Mouse (Mus musculus) neural tube, embryonic 12.5 days (tissue): ENCODE results near the gene Gpr45. TPM values are rescaled to one million over a fixed set of nuclear protein-coding genes. Genes with fewer than 3 reads are reported as not detected.
A peak's percentile ranks its signal among the peaks of the same experiment; 100 is the strongest.

ENCODE experiments used
- ATAC-seq: fragments of 200-750 bp; cut with Nextera tagmentation; 2 replicates; pipeline ENCODE4 v1.8.0; 2017; ENCODE audit warnings: low read depth, mild to moderate bottlenecking, moderate TSS enrichment, moderate library complexity; ENCODE audit not compliant: low FRiP score
- H3K27ac ChIP-seq: fragments of 300-500 bp; sonication (generic); 2 replicates; pipeline ENCODE4 v1.5.1; 2016
- H3K27me3 ChIP-seq: fragments of 300-500 bp; sonication (generic); replicated peaks from 2 replicates; pipeline ENCODE4 v1.6.1; 2016; ENCODE audit warnings: mild to moderate bottlenecking
- H3K36me3 ChIP-seq: fragments of 300-500 bp; sonication (generic); 2 replicates; pipeline ENCODE4 v1.6.1; 2016; ENCODE audit warnings: mild to moderate bottlenecking
- H3K4me1 ChIP-seq: fragments of 300-500 bp; sonication (generic); 2 replicates; pipeline ENCODE4 v1.6.1; 2016
- H3K4me2 ChIP-seq: fragments of 300-500 bp; sonication (generic); replicated peaks from 2 replicates; pipeline ENCODE4 v1.6.1; 2016; ENCODE audit warnings: mild to moderate bottlenecking
- H3K4me3 ChIP-seq: fragments of 300-500 bp; sonication (generic); 2 replicates; pipeline ENCODE4 v1.5.1; 2016
- H3K9ac ChIP-seq: fragments of 300-500 bp; sonication (generic); 2 replicates; pipeline ENCODE4 v1.6.1; 2016; ENCODE audit warnings: mild to moderate bottlenecking
- H3K9me3 ChIP-seq: fragments of 300-500 bp; sonication (generic); 2 replicates; pipeline ENCODE4 v1.6.1; 2016; ENCODE audit warnings: mild to moderate bottlenecking
- WGBS: fragments of 180-500 bp; shearing (Covaris S2); methylation state at CpG from one replicate; pipeline ENCODE4 v1.1.7; 2016; 5-methylcytosine and 5-hydroxymethylcytosine counted together
- microRNA-seq: library from miRNA; unstranded; fragments of <30 nt; microRNA quantifications from one replicate; pipeline ENCODE4, GENCODE M21; 2017
- polyA plus RNA-seq: library from polyadenylated mRNA; unstranded; fragments of >200 nt; fragmentation: Nextera tagmentation; extraction: Ambion mirVana; gene quantifications from 2 replicates; pipeline ENCODE4 v1.2.1, GENCODE M21; 2016

Gene Gpr45
- polyA plus RNA-seq, 1 experiment from 2014 or later: 14.7 TPM

- no peaks in the 10 kb centered on the region for H3K9me3 ChIP-seq
- 0 out of 2 replicates have a peak, but pooled peaks cover 6% of the 10 kb centered on the region for H3K4me1 ChIP-seq
- H3K4me2 ChIP-seq: no peak overlapping the region
- H3K27ac ChIP-seq: no peak overlapping the region
- no peak overlapping the region for H3K9ac ChIP-seq
- WGBS: 96% methylated on average over 5 of the region's 5 CpGs
- no peak for ATAC-seq
- H3K4me3 ChIP-seq: no peak overlapping the region
- no peaks in the 10 kb centered on the region for H3K27me3 ChIP-seq
- H3K36me3 ChIP-seq: peaks cover 67% of the 10 kb centered on the region
Measured at GRCm38 (mm10) chr1:43051903-43052302, 99.2 kb downstream of the Gpr45 start.

GRCm38 (mm10) chr1:43065615-43066310 lies 113.1 kb downstream of the Gpr45 start:
- H3K4me3 ChIP-seq: no peak overlapping the region
- WGBS: 47% methylated on average over 9 of the region's 9 CpGs
- ATAC-seq: peak; percentile 92
- H3K27me3 ChIP-seq: no peaks in the 10 kb centered on the region
- H3K4me2 ChIP-seq: no peak overlapping the region
- no peaks in the 10 kb centered on the region for H3K4me1 ChIP-seq
- no peak overlapping the region for H3K9ac ChIP-seq
- peaks cover 46% of the 10 kb centered on the region for H3K36me3 ChIP-seq
- H3K27ac ChIP-seq: no peak overlapping the region
- no peaks in the 10 kb centered on the region for H3K9me3 ChIP-seq

GRCm38 (mm10) chr1:43066573-43066972 lies 113.9 kb downstream of the Gpr45 start:
- Histone ChIP-seq H3K4me3 (no peak overlapping the region), H3K4me1 (no peaks in the 10 kb centered on the region), H3K9me3 (no peaks in the 10 kb centered on the region), H3K27ac (no peak overlapping the region), H3K4me2 (no peak overlapping the region), H3K9ac (no peak overlapping the region), H3K27me3 (no peaks in the 10 kb centered on the region), H3K36me3 (peaks cover 44% of the 10 kb centered on the region)
- WGBS: 90% methylated on average over 8 of the region's 8 CpGs
- ATAC-seq: no peak

- WGBS: 87% methylated on average over 7 of the region's 7 CpGs
- Histone ChIP-seq H3K27ac (no peak overlapping the region), H3K4me2 (no peak overlapping the region), H3K36me3 (peaks cover 50% of the 10 kb centered on the region), H3K27me3 (no peaks in the 10 kb centered on the region), H3K4me1 (no peaks in the 10 kb centered on the region), H3K9ac (no peak overlapping the region), H3K9me3 (no peaks in the 10 kb centered on the region), H3K4me3 (no peak overlapping the region)
- ATAC-seq: no peak
Measured at GRCm38 (mm10) chr1:43067551-43067950, 114.9 kb downstream of the Gpr45 start.

- H3K9ac ChIP-seq: no peak overlapping the region
- H3K9me3 ChIP-seq: no peaks in the 10 kb centered on the region
- no peak overlapping the region for H3K4me2 ChIP-seq
- 88% methylated on average over 5 of the region's 5 CpGs for WGBS
- H3K4me1 ChIP-seq: no peaks in the 10 kb centered on the region
- no peak for ATAC-seq
- H3K4me3 ChIP-seq: no peak overlapping the region
- peaks cover 50% of the 10 kb centered on the region for H3K36me3 ChIP-seq
- H3K27me3 ChIP-seq: no peaks in the 10 kb centered on the region
- no peak overlapping the region for H3K27ac ChIP-seq
Measured at GRCm38 (mm10) chr1:43070726-43071125, 118.1 kb downstream of the Gpr45 start.

GRCm38 (mm10) chr1:43072028-43072427 lies 119.4 kb downstream of the Gpr45 start:
- Histone ChIP-seq H3K27me3 (no peaks in the 10 kb centered on the region), H3K4me3 (no peak overlapping the region), H3K36me3 (peaks cover 50% of the 10 kb centered on the region), H3K4me1 (no peaks in the 10 kb centered on the region), H3K27ac (no peak overlapping the region), H3K9me3 (no peaks in the 10 kb centered on the region), H3K9ac (no peak overlapping the region), H3K4me2 (no peak overlapping the region)
- 96% methylated on average over 8 of the region's 8 CpGs for WGBS
- no peak for ATAC-seq

- no peaks in the 10 kb centered on the region for H3K4me1 ChIP-seq
- no peak overlapping the region for H3K27ac ChIP-seq
- WGBS: 86% methylated on average over 1 of the region's 1 CpGs
- no peak for ATAC-seq
- H3K27me3 ChIP-seq: no peaks in the 10 kb centered on the region
- no peak overlapping the region for H3K4me3 ChIP-seq
- no peak overlapping the region for H3K9ac ChIP-seq
- peaks cover 45% of the 10 kb centered on the region for H3K36me3 ChIP-seq
- no peaks in the 10 kb centered on the region for H3K9me3 ChIP-seq
- H3K4me2 ChIP-seq: no peak overlapping the region
Measured at GRCm38 (mm10) chr1:43072561-43072960, 119.9 kb downstream of the Gpr45 start.

- Histone ChIP-seq H3K4me3 (no peak overlapping the region), H3K36me3 (peaks cover 34% of the 10 kb centered on the region), H3K4me1 (no peaks in the 10 kb centered on the region), H3K9ac (no peak overlapping the region), H3K9me3 (no peaks in the 10 kb centered on the region), H3K27ac (no peak overlapping the region), H3K4me2 (no peak overlapping the region), H3K27me3 (no peaks in the 10 kb centered on the region)
- 88% methylated on average over 2 of the region's 2 CpGs for WGBS
- ATAC-seq: no peak
Measured at GRCm38 (mm10) chr1:43074791-43075190, 122.1 kb downstream of the Gpr45 start.

- Histone ChIP-seq H3K4me1 (no peaks in the 10 kb centered on the region), H3K27me3 (no peaks in the 10 kb centered on the region), H3K4me2 (no peak overlapping the region), H3K9ac (no peak overlapping the region), H3K4me3 (no peak overlapping the region), H3K36me3 (peaks cover 18% of the 10 kb centered on the region), H3K9me3 (no peaks in the 10 kb centered on the region), H3K27ac (no peak overlapping the region)
- WGBS: 90% methylated on average over 2 of the region's 2 CpGs
- ATAC-seq: no peak
Measured at GRCm38 (mm10) chr1:43078124-43078523, 125.5 kb downstream of the Gpr45 start.

- no peaks in the 10 kb centered on the region for H3K4me1 ChIP-seq
- WGBS: 82% methylated on average over 5 of the region's 5 CpGs
- no peaks in the 10 kb centered on the region for H3K27me3 ChIP-seq
- H3K27ac ChIP-seq: no peak overlapping the region
- H3K4me2 ChIP-seq: no peak overlapping the region
- H3K4me3 ChIP-seq: no peak overlapping the region
- H3K9ac ChIP-seq: no peak overlapping the region
- H3K9me3 ChIP-seq: no peaks in the 10 kb centered on the region
- ATAC-seq: no peak
- 0 out of 2 replicates have a peak, but pooled peaks cover 7% of the 10 kb centered on the region for H3K36me3 ChIP-seq
Measured at GRCm38 (mm10) chr1:43082946-43083345, 130.3 kb downstream of the Gpr45 start.

Small RNAs within 50 kb of the gene (microRNA-seq; reads per million reads assigned to microRNA genes)
- gene Gm24001: not detected

Other genes with a start within 250 kb of the Gpr45 start
- gene Mrps9, start 101.6 kb upstream of the Gpr45 start, polyA plus RNA-seq: 40.3 and 41.6 TPM in 2 replicates
- 14.2 and 15.0 TPM in 2 replicates for gene Tgfbrap1, start 145.8 kb downstream of the Gpr45 start, polyA plus RNA-seq
- gene AI597479, start 145.8 kb downstream of the Gpr45 start, polyA plus RNA-seq: 40.5 and 40.8 TPM in 2 replicates
- 14.4 and 16.8 TPM in 2 replicates for gene Fhl2, start 244.1 kb downstream of the Gpr45 start, polyA plus RNA-seq